Mouse (Mus musculus) heart, postnatal 0 days (tissue): ENCODE data around the gene Rassf1. TPM values are rescaled to one million over a fixed set of nuclear protein-coding genes. Genes with fewer than 3 reads are reported as not detected.

ENCODE experiments used
- ATAC-seq: fragments of 200-750 bp; cut with Nextera tagmentation; 2 replicates; pipeline ENCODE4 v1.8.0; 2017; ENCODE audit warnings: low read depth, moderate number of reproducible peaks, moderate library complexity; ENCODE audit not compliant: insufficient read depth
- DNase-seq: peaks from one replicate; pipeline ENCODE4 v3.0.0-alpha.2; 2016; ENCODE audit warnings: low spot score
- H3K27ac ChIP-seq: fragments of 300-500 bp; sonication (generic); 2 replicates; pipeline ENCODE4 v1.5.1; 2014; ENCODE audit warnings: low read depth, mild to moderate bottlenecking
- H3K27me3 ChIP-seq: fragments of 300-500 bp; sonication (generic); 2 replicates; pipeline ENCODE4 v1.6.1; 2014; ENCODE audit warnings: low read length, mixed read lengths; ENCODE audit not compliant: control insufficient read depth, insufficient read depth
- H3K36me3 ChIP-seq: fragments of 300-500 bp; sonication (generic); replicated peaks from 2 replicates; pipeline ENCODE4 v1.6.1; 2014; ENCODE audit warnings: low read length, mixed read lengths; ENCODE audit not compliant: control insufficient read depth, insufficient read depth
- H3K4me1 ChIP-seq: fragments of 300-500 bp; sonication (generic); 2 replicates; pipeline ENCODE4 v1.6.1; 2014; ENCODE audit warnings: antibody characterized with exemption; ENCODE audit not compliant: control insufficient read depth, insufficient read depth
- H3K4me2 ChIP-seq: fragments of 300-500 bp; sonication (generic); 2 replicates; pipeline ENCODE4 v1.6.1; 2014; ENCODE audit warnings: low read depth, mild to moderate bottlenecking, low read length, moderate library complexity
- H3K4me3 ChIP-seq: fragments of 300-500 bp; sonication (generic); 2 replicates; pipeline ENCODE4 v1.5.1; 2014; ENCODE audit warnings: low read depth, low read length
- H3K9ac ChIP-seq: fragments of 300-500 bp; sonication (generic); replicated peaks from 2 replicates; pipeline ENCODE4 v1.6.1; 2014; ENCODE audit warnings: low read depth, low read length, mixed read lengths
- H3K9me3 ChIP-seq: fragments of 300-500 bp; sonication (generic); replicated peaks from 2 replicates; pipeline ENCODE4 v1.6.1; 2016; ENCODE audit warnings: low read length; ENCODE audit not compliant: control insufficient read depth
- CTCF ChIP-seq: IDR thresholded peaks from 2 replicates; pipeline ENCODE4 v1.5.1; 2016; ENCODE audit warnings: antibody characterized with exemption, control low read depth, low read depth
- EP300 ChIP-seq: IDR thresholded peaks from 2 replicates; pipeline ENCODE4 v1.6.1; 2016; ENCODE audit warnings: antibody characterized with exemption, low read depth
- WGBS: fragments of 180-500 bp; shearing (Covaris S2); extraction: QIAGEN DNeasy Blood & Tissue Kit; methylation state at CpG from one replicate; pipeline ENCODE4 v1.1.7; 2014; 5-methylcytosine and 5-hydroxymethylcytosine counted together
- polyA plus RNA-seq: library from polyadenylated mRNA; unstranded; fragments of >200 nt; fragmentation: Nextera tagmentation; extraction: Ambion mirVana; gene quantifications from 2 replicates; pipeline ENCODE4 v1.2.1, GENCODE M21; 2015
- total RNA-seq: library from RNA; depleted of rRNA; stranded (reverse); fragments of >200 nt; gene quantifications from 2 replicates; pipeline ENCODE4 v1.2.3, GENCODE M21; 2014; ENCODE audit warnings: low replicate concordance

The Rassf1 gene
- total and polyA plus RNA-seq, 2 experiments from 2014 or later = 28.7 to 35.1 TPM

- H3K4me1 ChIP-seq = peaks cover 29% of the 10 kb centered on the region
- peak overlapping the region; percentile 91 for H3K4me2 ChIP-seq
- H3K27ac ChIP-seq = no peak overlapping the region
- no peaks in the 10 kb centered on the region for H3K9me3 ChIP-seq
- TF ChIP-seq EP300 (no peak), CTCF (no peak)
- peaks cover 47% of the 10 kb centered on the region for H3K36me3 ChIP-seq
- WGBS = 35% methylated on average over 10 of the region's 10 CpGs
- DNase-seq = no peak
- H3K4me3 ChIP-seq = peak overlapping the region; percentile 81
- no peak for ATAC-seq
- H3K27me3 ChIP-seq = no peaks in the 10 kb centered on the region
- H3K9ac ChIP-seq = no peak overlapping the region
These were observed 10.3 kb upstream of the Rassf1 start for GRCm38 (mm10) chr9:107541005-107541404.

- Histone ChIP-seq H3K9me3 (no peaks in the 10 kb centered on the region), H3K27me3 (no peaks in the 10 kb centered on the region), H3K27ac (peak within 1 kb of the TSS; percentile 26), H3K4me2 (peak within 1 kb of the TSS; percentile 91), H3K4me3 (peak within 1 kb of the TSS; percentile 81), H3K36me3 (peaks cover 44% of the 10 kb centered on the region), H3K4me1 (peaks cover 27% of the 10 kb centered on the region), H3K9ac (peak within 1 kb of the TSS; percentile 56)
- TF ChIP-seq EP300 = no peak
- no peak for TF ChIP-seq CTCF
- under 1% methylated on average over 46 of the region's 46 CpGs for WGBS
- DNase-seq (peak; percentile 90), ATAC-seq (peak; percentile 89)
These were observed 9.6 kb upstream of the Rassf1 start, which contains the start of the genes Cyb561d2 and Nprl2 for GRCm38 (mm10) chr9:107541474-107542351. TSS of gene Cyb561d2 (minus strand) at chr9:107542193. TSS of gene Nprl2 (plus strand) at chr9:107542226.

GRCm38 (mm10) chr9:107542352-107542686 is 9.0 kb upstream of the Rassf1 start:
- under 1% methylated on average over 11 of the region's 11 CpGs for WGBS
- peaks cover 38% of the 10 kb centered on the region for H3K36me3 ChIP-seq
- no peak for TF ChIP-seq CTCF
- TF ChIP-seq EP300 = no peak

GRCm38 (mm10) chr9:107542721-107543120 is 8.6 kb upstream of the Rassf1 start:
- Histone ChIP-seq H3K9me3 (no peaks in the 10 kb centered on the region), H3K27ac (no peak overlapping the region), H3K27me3 (0 out of 2 replicates have a peak, but pooled peaks cover 2% of the 10 kb centered on the region), H3K4me1 (peaks cover 28% of the 10 kb centered on the region), H3K36me3 (peaks cover 34% of the 10 kb centered on the region), H3K4me2 (peak overlapping the region; percentile 91), H3K4me3 (peak overlapping the region; percentile 81), H3K9ac (peak overlapping the region; percentile 56)
- WGBS = 36% methylated on average over 8 of the region's 8 CpGs
- TF ChIP-seq EP300 = no peak
- no peak for TF ChIP-seq CTCF
- ATAC-seq = no peak
- no peak for DNase-seq

More at GRCm38 (mm10) chr9:107542352-107542686, 9.0 kb upstream of the Rassf1 start:
- Histone ChIP-seq H3K4me1 (peaks cover 26% of the 10 kb centered on the region), H3K4me3 (peak overlapping the region; percentile 81), H3K27ac (peak overlapping the region; percentile 26; the same call in 1 of the 2 replicates), H3K27me3 (no peaks in the 10 kb centered on the region), H3K4me2 (peak overlapping the region; percentile 91), H3K9me3 (no peaks in the 10 kb centered on the region), H3K9ac (peak overlapping the region; percentile 56)
- no peak for DNase-seq
- no peak for ATAC-seq

- Histone ChIP-seq H3K4me1 (peaks cover 28% of the 10 kb centered on the region), H3K27ac (no peak overlapping the region), H3K4me3 (no peak overlapping the region), H3K4me2 (no peak overlapping the region), H3K27me3 (0 out of 2 replicates have a peak, but pooled peaks cover 4% of the 10 kb centered on the region), H3K9me3 (no peaks in the 10 kb centered on the region), H3K36me3 (peaks cover 29% of the 10 kb centered on the region), H3K9ac (no peak overlapping the region)
- TF ChIP-seq CTCF (no peak), EP300 (no peak)
- DNase-seq (no peak), ATAC-seq (no peak)
- 84% methylated on average over 11 of the region's 11 CpGs for WGBS
These were observed 8.1 kb upstream of the Rassf1 start for GRCm38 (mm10) chr9:107543299-107543698.
